Mouse (Mus musculus) forebrain, postnatal 0 days (tissue): Measurements from ENCODE around the gene Plekhg2. TPM values are rescaled to one million over a fixed set of nuclear protein-coding genes. Genes with fewer than 3 reads are reported as not detected.

Experiments
- ATAC-seq: fragments of 200-750 bp; cut with Nextera tagmentation; 2 replicates; pipeline ENCODE4 v1.8.0; 2017; ENCODE audit warnings: mild to moderate bottlenecking, moderate library complexity
- DNase-seq: peaks from one replicate; pipeline ENCODE4 v3.0.0-alpha.2; 2015
- H3K27ac ChIP-seq: fragments of 300-500 bp; sonication (generic); 2 replicates; pipeline ENCODE4 v1.5.1; 2014; ENCODE audit warnings: low read depth, mild to moderate bottlenecking, antibody characterized with exemption, low read length, moderate library complexity, mixed read lengths
- H3K27me3 ChIP-seq: fragments of 300-500 bp; sonication (generic); 2 replicates; pipeline ENCODE4 v1.6.1; 2014; ENCODE audit warnings: mild to moderate bottlenecking, low read length, mixed read lengths; ENCODE audit not compliant: insufficient read depth
- H3K36me3 ChIP-seq: fragments of 300-500 bp; sonication (generic); 2 replicates; pipeline ENCODE4 v1.6.1; 2014; ENCODE audit warnings: mild to moderate bottlenecking, moderate library complexity; ENCODE audit not compliant: insufficient read depth
- H3K4me1 ChIP-seq: fragments of 300-500 bp; sonication (generic); 2 replicates; pipeline ENCODE4 v1.6.1; 2014; ENCODE audit warnings: antibody characterized with exemption; ENCODE audit not compliant: insufficient read depth
- H3K4me2 ChIP-seq: fragments of 300-500 bp; sonication (generic); 2 replicates; pipeline ENCODE4 v1.6.1; 2014; ENCODE audit warnings: low read depth, mild to moderate bottlenecking, moderate library complexity
- H3K4me3 ChIP-seq: fragments of 300-500 bp; sonication (generic); 2 replicates; pipeline ENCODE4 v1.5.1; 2014; ENCODE audit warnings: low read depth, low read length, mixed read lengths
- H3K9ac ChIP-seq: fragments of 300-500 bp; sonication (generic); 2 replicates; pipeline ENCODE4 v1.6.1; 2014; ENCODE audit warnings: mild to moderate bottlenecking
- H3K9me3 ChIP-seq: fragments of 300-500 bp; sonication (generic); 2 replicates; pipeline ENCODE4 v1.6.1; 2016; ENCODE audit warnings: low read length
- CTCF ChIP-seq: sonication (generic); IDR thresholded peaks from 2 replicates; pipeline ENCODE4 v1.5.1; 2016; ENCODE audit warnings: antibody characterized with exemption, control low read depth, low read depth
- WGBS: fragments of 180-500 bp; shearing (Covaris S2); extraction: QIAGEN DNeasy Blood & Tissue Kit; methylation state at CpG from one replicate; pipeline ENCODE4 v1.1.7; 2014; 5-methylcytosine and 5-hydroxymethylcytosine counted together
- polyA plus RNA-seq: library from polyadenylated mRNA; unstranded; fragments of >200 nt; fragmentation: Nextera tagmentation; extraction: Ambion mirVana; gene quantifications from 2 replicates; pipeline ENCODE4 v1.2.1, GENCODE M21; 2015
- total RNA-seq: library from RNA; depleted of rRNA; stranded (reverse); fragments of >200 nt; gene quantifications from 2 replicates; pipeline ENCODE4 v1.2.3, GENCODE M21; 2014

Plekhg2 gene
- total and polyA plus RNA-seq, 2 experiments from 2014 or later: 11.4 to 25.7 TPM

DNA sequence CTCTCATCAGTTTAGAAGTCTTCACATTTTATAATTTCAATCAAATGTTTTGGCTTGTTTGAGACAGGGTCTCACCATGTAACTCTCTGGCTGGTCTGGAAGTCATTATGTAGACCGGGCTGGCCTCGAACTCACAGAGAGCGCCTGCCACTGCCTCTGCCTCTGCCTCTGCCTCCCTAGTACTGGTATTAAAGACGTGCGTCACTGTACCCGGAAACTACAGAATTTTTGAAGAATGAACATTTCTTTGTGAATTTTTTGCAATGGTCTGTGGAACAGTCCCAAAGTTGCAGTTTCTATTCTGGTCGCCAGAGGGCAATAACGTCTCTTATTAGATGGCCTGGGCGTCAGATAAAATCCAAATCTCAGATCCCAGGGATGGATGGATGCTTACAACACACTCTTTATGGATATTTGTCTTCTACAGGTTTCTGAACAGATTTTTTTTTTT is 757 bp upstream of the Plekhg2 start:
- Histone ChIP-seq H3K27ac (peak overlapping the region; percentile 71), H3K4me3 (peak overlapping the region; percentile 77), H3K36me3 (peaks cover 6% of the 10 kb centered on the region; the same call in 1 of the 2 replicates), H3K9me3 (no peaks in the 10 kb centered on the region), H3K4me1 (peaks cover 23% of the 10 kb centered on the region), H3K4me2 (peak overlapping the region; percentile 87), H3K9ac (no peak overlapping the region), H3K27me3 (no peaks in the 10 kb centered on the region)
- under 1% methylated on average over 9 of the region's 9 CpGs for WGBS
- peak; percentile 93 for DNase-seq
- TF ChIP-seq CTCF: peak; percentile 77
- peak; percentile 39 for ATAC-seq

DNA sequence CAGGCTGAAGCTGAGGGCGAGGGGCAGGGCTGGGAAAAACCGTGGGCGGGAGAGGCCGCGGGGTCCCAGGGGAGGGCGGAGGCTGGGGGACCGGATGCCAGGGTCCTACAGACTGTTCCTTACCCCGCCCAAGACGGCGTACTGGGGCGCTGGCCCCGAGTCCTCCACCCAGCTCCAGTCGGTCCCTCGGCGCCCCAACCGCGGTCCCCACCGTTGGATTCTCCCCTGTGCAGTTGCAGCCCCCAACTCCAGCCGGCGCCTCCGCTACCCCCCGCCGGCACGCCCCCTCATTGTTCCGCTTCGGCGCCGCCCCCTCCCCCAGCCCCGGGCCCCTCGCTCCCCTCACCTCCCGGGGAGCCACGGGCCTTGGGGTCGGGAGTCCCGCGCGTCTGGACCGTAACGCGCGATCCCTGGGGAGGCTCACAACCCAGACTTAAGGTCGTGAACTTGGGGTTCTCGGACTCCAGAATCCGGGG is 847 bp downstream of the Plekhg2 start:
- H3K36me3 ChIP-seq: peaks cover 12% of the 10 kb centered on the region
- H3K4me1 ChIP-seq: peaks cover 20% of the 10 kb centered on the region
- peak overlapping the region; percentile 71 for H3K27ac ChIP-seq
- H3K4me3 ChIP-seq: peak overlapping the region; percentile 77
- no peaks in the 10 kb centered on the region for H3K9me3 ChIP-seq
- ATAC-seq (no peak), DNase-seq (peak; percentile 30)
- WGBS: 0% methylated on average over 37 of the region's 43 CpGs
- H3K9ac ChIP-seq: peak overlapping the region; percentile 69
- no peaks in the 10 kb centered on the region for H3K27me3 ChIP-seq
- H3K4me2 ChIP-seq: peak overlapping the region; percentile 87
- no peak for TF ChIP-seq CTCF

DNA sequence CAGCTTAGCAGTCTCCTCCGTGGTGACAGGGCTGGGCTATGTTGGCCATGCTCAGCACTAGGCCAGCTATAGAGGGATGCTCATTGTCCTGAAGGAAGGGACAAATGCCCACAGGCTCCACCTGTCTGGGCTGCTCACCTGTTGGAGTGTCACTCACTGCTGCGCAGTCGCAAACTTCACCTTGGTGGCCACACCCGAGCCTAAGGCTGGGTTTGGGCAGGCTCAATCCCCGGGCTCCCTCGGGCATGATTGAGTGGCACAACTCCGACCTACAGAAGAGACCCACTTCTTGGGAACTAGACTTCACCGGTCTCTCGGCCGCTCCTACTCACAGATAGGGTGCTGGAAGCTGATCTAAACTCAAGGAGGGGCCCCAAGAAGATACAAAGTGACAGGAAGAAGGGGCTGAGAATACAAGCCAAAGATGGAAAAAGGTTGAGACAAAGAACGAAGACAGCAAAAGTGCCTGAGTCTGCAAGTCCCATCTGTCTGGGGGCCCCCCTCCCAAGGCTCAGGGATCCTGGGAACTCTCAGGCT is 1.4 kb downstream of the Plekhg2 start:
- Histone ChIP-seq H3K36me3 (peaks cover 12% of the 10 kb centered on the region), H3K9me3 (no peaks in the 10 kb centered on the region), H3K4me1 (peaks cover 15% of the 10 kb centered on the region), H3K27me3 (no peaks in the 10 kb centered on the region), H3K27ac (peak overlapping the region; percentile 71), H3K9ac (peak overlapping the region; percentile 69), H3K4me2 (peak overlapping the region; percentile 87), H3K4me3 (peak overlapping the region; percentile 77)
- 6% methylated on average over 11 of the region's 11 CpGs for WGBS
- ATAC-seq (no peak), DNase-seq (no peak)
- TF ChIP-seq CTCF: no peak

DNA sequence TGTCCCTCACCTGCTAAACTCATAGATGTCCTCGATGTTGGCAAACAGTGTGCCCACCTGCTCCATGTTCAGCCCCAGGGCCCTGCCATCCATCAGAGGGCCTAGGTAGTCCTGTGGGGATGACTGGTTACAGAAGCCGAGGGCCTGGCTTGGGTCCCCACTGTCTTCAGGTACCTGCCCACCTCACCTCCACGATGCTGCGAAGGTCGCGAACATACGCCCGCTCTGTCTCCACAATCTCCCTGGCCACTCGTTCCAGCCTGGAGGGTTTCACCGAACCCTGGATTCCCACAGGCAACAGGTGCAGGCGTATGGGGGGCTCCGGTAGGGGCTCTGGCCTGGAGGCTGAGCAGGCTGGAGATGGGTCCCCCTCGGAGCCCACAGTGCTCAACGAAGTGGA is 2.3 kb downstream of the Plekhg2 start:
- TF ChIP-seq CTCF: no peak
- DNase-seq (no peak), ATAC-seq (no peak)
- Histone ChIP-seq H3K4me1 (peaks cover 14% of the 10 kb centered on the region), H3K4me2 (peak overlapping the region; percentile 87), H3K27me3 (no peaks in the 10 kb centered on the region), H3K9ac (no peak overlapping the region), H3K9me3 (no peaks in the 10 kb centered on the region), H3K4me3 (no peak overlapping the region), H3K27ac (no peak overlapping the region), H3K36me3 (peaks cover 20% of the 10 kb centered on the region)
- 95% methylated on average over 14 of the region's 14 CpGs for WGBS

DNA sequence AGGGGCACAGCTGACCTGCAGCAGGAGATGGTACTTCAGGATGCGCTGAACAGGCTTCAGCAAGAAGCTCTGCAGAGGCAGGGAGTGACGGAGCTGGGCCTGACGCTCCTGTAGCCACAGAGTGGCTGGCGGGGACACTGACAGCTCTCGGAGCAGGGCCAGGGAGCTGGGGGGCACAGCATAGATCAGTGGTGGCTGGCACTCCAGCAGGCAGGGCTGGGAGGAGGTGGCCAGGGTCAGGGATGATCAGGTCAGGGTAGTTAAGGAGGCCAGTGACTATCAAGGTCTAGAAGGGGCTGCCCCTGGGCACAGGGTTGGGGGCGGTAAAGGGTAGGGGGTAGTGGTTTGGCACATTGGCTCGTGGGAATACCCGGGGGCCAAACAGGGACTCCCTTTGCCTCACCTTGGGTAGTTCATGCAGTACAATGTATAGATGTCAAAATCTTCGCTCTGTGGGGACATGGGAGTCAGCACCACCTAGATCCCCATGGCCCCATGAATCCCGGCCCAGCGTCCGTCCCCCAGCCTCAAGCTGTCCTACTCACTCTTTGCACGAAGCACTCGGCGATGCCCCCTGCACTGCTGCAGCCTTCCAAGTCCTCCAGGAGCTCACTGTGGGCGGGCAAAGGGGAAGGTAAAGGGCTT is 4.0 kb downstream of the Plekhg2 start:
- peaks cover 25% of the 10 kb centered on the region for H3K36me3 ChIP-seq
- H3K9ac ChIP-seq: no peak overlapping the region
- 93% methylated on average over 16 of the region's 16 CpGs for WGBS
- no peak for ATAC-seq
- no peak for TF ChIP-seq CTCF
- peaks cover 14% of the 10 kb centered on the region for H3K4me1 ChIP-seq
- H3K9me3 ChIP-seq: no peaks in the 10 kb centered on the region
- no peaks in the 10 kb centered on the region for H3K27me3 ChIP-seq
- H3K4me3 ChIP-seq: no peak overlapping the region
- no peak for DNase-seq
- H3K27ac ChIP-seq: no peak overlapping the region
- no peak overlapping the region for H3K4me2 ChIP-seq

DNA sequence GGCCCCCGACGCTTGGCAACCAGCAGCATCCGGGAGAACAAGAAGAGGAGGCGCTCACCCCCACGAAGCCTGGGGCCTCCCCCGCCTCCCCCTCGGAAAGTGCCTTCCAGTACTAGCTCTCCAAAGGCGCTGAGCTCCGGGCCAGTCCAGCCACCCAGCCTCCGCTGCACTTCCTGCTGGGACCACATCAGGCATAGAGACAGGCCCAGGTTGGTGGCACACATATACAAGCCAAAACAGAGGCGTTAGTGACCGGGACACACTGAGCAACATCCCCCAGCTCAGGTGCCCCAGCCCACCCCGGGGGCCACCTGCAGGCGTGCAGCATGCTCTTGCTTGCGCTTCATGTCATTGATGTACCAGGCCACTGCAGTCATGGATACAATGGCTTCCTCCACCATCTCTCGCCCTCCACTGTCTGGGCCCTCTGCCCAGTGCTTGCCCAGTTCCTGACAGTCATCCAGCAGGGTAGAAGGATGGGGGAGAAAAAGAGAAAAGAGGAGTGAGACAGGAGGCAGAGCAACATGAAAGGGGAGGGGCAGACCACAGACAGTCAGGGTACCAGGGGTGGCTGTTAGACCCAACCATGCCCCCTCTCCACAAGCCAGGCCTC is 4.6 kb downstream of the Plekhg2 start:
- Histone ChIP-seq H3K36me3 (peaks cover 27% of the 10 kb centered on the region), H3K27ac (no peak overlapping the region), H3K27me3 (no peaks in the 10 kb centered on the region), H3K9ac (no peak overlapping the region), H3K4me1 (peaks cover 14% of the 10 kb centered on the region), H3K4me2 (no peak overlapping the region), H3K9me3 (no peaks in the 10 kb centered on the region), H3K4me3 (no peak overlapping the region)
- ATAC-seq: no peak
- WGBS: 91% methylated on average over 16 of the region's 16 CpGs
- no peak for DNase-seq
- no peak for TF ChIP-seq CTCF
